Mouse (Mus musculus) limb, embryonic 14.5 days (tissue): ENCODE data around the gene Crtac1. TPM values are rescaled to one million over a fixed set of nuclear protein-coding genes. Genes with fewer than 3 reads are reported as not detected.

Experiments used
- ATAC-seq: fragments of 200-750 bp; cut with Nextera tagmentation; 2 replicates; pipeline ENCODE4 v1.8.0; 2017; ENCODE audit warnings: low read depth, moderate number of reproducible peaks, moderate TSS enrichment; ENCODE audit not compliant: low FRiP score
- DNase-seq: peaks from one replicate; pipeline ENCODE4 v3.0.0-alpha.2; 2015; ENCODE audit warnings: low spot score
- H3K27ac ChIP-seq: fragments of 300-500 bp; sonication (generic); replicated peaks from 2 replicates; pipeline ENCODE4 v1.5.1; 2014; ENCODE audit warnings: low read depth, mild to moderate bottlenecking, low read length, moderate library complexity, mixed read lengths
- H3K27me3 ChIP-seq: fragments of 300-500 bp; sonication (generic); 2 replicates; pipeline ENCODE4 v1.6.1; 2014; ENCODE audit warnings: low read length, mixed read lengths; ENCODE audit not compliant: control insufficient read depth, insufficient read depth
- H3K36me3 ChIP-seq: fragments of 300-500 bp; sonication (generic); 2 replicates; pipeline ENCODE4 v1.6.1; 2014; ENCODE audit warnings: mild to moderate bottlenecking, low read length, moderate library complexity, mixed read lengths; ENCODE audit not compliant: control insufficient read depth, insufficient read depth
- H3K4me1 ChIP-seq: fragments of 300-500 bp; sonication (generic); 2 replicates; pipeline ENCODE4 v1.6.1; 2014; ENCODE audit warnings: antibody characterized with exemption, low read length, mixed read lengths; ENCODE audit not compliant: control insufficient read depth, insufficient read depth
- H3K4me2 ChIP-seq: fragments of 300-500 bp; sonication (generic); replicated peaks from 2 replicates; pipeline ENCODE4 v1.6.1; 2014; ENCODE audit warnings: low read depth, mild to moderate bottlenecking, low read length, moderate library complexity; ENCODE audit not compliant: severe bottlenecking
- H3K4me3 ChIP-seq: fragments of 300-500 bp; sonication (generic); replicated peaks from 2 replicates; pipeline ENCODE4 v1.5.1; 2014; ENCODE audit warnings: low read length
- H3K9ac ChIP-seq: fragments of 300-500 bp; sonication (generic); 2 replicates; pipeline ENCODE4 v1.6.1; 2014; ENCODE audit warnings: mild to moderate bottlenecking, low read depth, low read length, moderate library complexity; ENCODE audit not compliant: severe bottlenecking
- H3K9me3 ChIP-seq: fragments of 300-500 bp; sonication (generic); 2 replicates; pipeline ENCODE4 v1.6.1; 2016; ENCODE audit warnings: low read length; ENCODE audit not compliant: control insufficient read depth
- POLR2A ChIP-seq: fragments of 200-500 bp; IDR thresholded peaks from 2 replicates; pipeline ENCODE4 v1.8.0; 2012; ENCODE audit warnings: inconsistent platforms, mild to moderate bottlenecking, moderate library complexity, borderline replicate concordance; ENCODE audit not compliant: insufficient read depth, insufficient read length; ENCODE audit errors: extremely low read depth
- WGBS: fragments of 180-500 bp; shearing (Covaris S2); extraction: QIAGEN DNeasy Blood & Tissue Kit; methylation state at CpG from one replicate; pipeline ENCODE4 v1.1.7; 2014; 5-methylcytosine and 5-hydroxymethylcytosine counted together
- polyA plus RNA-seq, 2 experiments: library from polyadenylated mRNA; depleted of rRNA in 1 of 2; stranded (reverse) in 1 of 2; unstranded in 1 of 2; fragments of >200 nt; fragmentation: Nextera tagmentation in 1 of 2; extraction: Ambion mirVana in 1 of 2; gene quantifications; 2 replicates each; pipeline versions ENCODE4 v1.2.1 to v1.2.3; 2012 to 2014

Crtac1 gene
- polyA plus RNA-seq, 2 experiments: 3.1 to 3.4 TPM

DNA sequence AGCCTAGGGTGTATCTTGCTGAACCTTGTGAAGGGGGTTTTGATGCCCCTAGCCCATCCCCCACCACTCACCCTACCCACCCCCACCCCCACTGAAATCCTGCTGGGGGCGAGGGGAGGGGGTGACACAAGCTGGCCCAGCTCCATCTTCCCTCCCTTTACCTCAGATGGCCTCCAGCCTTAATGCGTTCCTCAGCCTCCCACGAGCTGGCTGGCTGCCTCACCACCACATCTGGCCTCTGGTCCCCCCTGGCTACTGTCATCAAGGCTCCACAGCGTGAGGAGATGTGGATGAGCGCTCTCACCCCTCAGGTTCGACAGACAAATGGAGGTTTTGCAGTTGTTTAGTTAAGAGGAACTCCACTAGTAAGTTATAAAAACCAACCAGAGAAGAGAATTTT, 30.3 kb upstream of the Crtac1 start:
- H3K4me3 ChIP-seq: no peak overlapping the region
- H3K27ac ChIP-seq: no peak overlapping the region
- DNase-seq: no peak
- no peak overlapping the region for H3K9ac ChIP-seq
- no peak for TF ChIP-seq POLR2A
- H3K36me3 ChIP-seq: no peaks in the 10 kb centered on the region
- no peak for ATAC-seq
- WGBS: 24% methylated on average over 6 of the region's 6 CpGs
- no peaks in the 10 kb centered on the region for H3K27me3 ChIP-seq
- H3K9me3 ChIP-seq: no peaks in the 10 kb centered on the region
- H3K4me2 ChIP-seq: no peak overlapping the region
- no peaks in the 10 kb centered on the region for H3K4me1 ChIP-seq

DNA sequence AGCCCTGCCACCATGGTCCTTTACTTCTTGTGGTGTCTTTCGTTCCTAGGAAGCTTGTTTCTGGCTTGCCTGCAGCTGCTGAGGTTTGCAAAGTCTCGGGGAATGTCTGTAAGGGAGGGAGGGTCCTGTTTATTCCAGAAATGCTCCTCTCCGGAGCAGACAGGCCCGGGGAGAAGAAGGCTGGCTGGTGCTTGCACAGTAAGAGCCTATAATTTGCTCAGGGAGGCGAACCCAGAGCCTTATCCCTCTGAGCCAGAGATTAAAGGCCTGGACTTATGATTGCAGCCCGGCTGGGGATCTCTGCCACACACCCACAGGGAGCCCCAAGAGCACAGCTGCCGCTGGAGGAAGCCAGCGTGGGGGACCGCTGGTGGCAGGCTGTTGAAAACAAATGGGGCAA, 29.8 kb upstream of the Crtac1 start:
- no peak for DNase-seq
- TF ChIP-seq POLR2A: no peak

DNA sequence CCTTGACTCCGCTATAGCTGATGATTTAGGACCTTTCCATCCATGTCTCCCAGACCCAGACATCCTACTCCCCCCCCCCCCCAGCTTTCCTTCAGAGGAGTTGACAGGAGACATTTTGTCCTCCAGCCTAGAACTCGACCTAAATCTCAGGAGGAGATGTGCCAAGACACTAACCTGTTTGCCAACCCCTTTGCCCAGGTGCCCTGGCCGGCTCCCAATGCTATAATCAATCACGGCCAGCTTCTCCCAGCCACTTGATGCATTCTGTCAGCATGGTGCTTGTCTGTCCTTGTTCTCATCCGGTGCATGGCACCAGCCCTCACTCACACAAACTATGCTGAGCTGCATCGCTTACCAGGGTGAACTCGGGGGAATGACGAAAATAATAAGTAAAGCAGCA, 27.9 kb upstream of the Crtac1 start:
- no peaks in the 10 kb centered on the region for H3K4me1 ChIP-seq
- H3K36me3 ChIP-seq: no peaks in the 10 kb centered on the region
- no peak for TF ChIP-seq POLR2A
- H3K27me3 ChIP-seq: no peaks in the 10 kb centered on the region
- DNase-seq (no peak), ATAC-seq (no peak)
- H3K4me3 ChIP-seq: no peak overlapping the region
- no peak overlapping the region for H3K4me2 ChIP-seq
- H3K9ac ChIP-seq: no peak overlapping the region
- WGBS: 80% methylated on average over 8 of the region's 8 CpGs
- H3K9me3 ChIP-seq: no peaks in the 10 kb centered on the region
- no peak overlapping the region for H3K27ac ChIP-seq

More for the DNA sequence above, 29.8 kb upstream of the Crtac1 start:
- Histone ChIP-seq H3K27ac (no peak overlapping the region), H3K27me3 (no peaks in the 10 kb centered on the region), H3K4me2 (no peak overlapping the region), H3K4me3 (no peak overlapping the region), H3K4me1 (no peaks in the 10 kb centered on the region), H3K9me3 (no peaks in the 10 kb centered on the region), H3K36me3 (no peaks in the 10 kb centered on the region), H3K9ac (no peak overlapping the region)
- WGBS: 25% methylated on average over 9 of the region's 9 CpGs
- ATAC-seq: no peak

DNA sequence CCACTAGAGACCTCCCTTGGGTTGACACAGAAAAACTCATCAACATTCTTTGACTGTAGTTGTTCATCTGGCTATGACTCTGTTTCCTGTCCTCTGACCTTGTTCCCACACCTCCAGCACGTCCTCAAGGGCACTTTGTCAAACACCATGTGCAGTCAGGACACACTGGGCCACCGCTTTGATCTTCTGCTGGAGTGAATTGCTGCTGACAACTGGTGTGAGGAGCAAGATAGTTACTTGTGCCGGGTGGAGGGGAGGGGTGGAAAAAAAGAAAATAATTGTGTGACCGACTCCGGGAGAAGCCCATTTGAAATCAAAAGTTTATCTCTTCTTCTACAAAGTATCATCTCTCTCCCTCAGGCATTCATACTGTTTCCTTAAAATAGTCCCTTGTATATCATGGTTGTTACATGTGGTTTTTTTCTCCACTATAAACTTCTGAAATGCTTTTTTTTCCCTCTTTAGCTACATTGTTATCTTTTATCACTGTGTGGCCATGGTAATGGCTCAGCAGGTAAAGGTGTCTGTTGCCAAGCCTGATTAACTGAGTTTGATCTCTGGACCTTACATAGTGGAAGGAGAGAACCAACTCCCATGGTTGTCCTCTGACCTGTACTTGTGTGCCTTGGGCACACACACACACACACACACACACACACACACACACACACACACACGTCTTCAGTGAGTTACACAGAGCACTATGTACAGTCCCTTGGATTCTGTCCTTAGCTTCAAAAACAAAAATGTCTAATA, 23.1 kb upstream of the Crtac1 start:
- H3K4me1 ChIP-seq: no peaks in the 10 kb centered on the region
- no peak for ATAC-seq
- H3K27me3 ChIP-seq: no peaks in the 10 kb centered on the region
- no peaks in the 10 kb centered on the region for H3K36me3 ChIP-seq
- no peak overlapping the region for H3K4me2 ChIP-seq
- no peaks in the 10 kb centered on the region for H3K9me3 ChIP-seq
- no peak for TF ChIP-seq POLR2A
- H3K27ac ChIP-seq: no peak overlapping the region
- no peak overlapping the region for H3K9ac ChIP-seq
- H3K4me3 ChIP-seq: no peak overlapping the region
- DNase-seq: no peak
- WGBS: 52% methylated on average over 6 of the region's 6 CpGs

DNA sequence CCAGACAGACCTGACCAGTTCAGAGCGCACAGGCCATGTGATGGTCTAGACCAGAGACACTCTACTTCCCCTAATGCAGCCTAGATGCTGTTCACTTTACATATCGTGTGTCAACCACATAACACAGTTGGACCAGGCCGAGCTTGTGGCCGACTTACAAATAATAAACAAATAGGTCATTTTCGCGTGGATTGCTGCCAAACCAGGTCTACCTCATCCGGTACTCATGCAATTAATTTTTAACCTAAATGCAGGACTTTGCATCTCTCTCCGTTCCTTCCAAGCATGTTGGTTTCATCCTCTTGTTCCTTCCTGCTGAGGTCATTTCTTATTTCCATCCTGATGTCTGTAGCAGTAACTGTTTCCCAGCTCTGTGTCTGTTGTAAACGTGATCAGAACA, 22.4 kb upstream of the Crtac1 start:
- no peak overlapping the region for H3K4me3 ChIP-seq
- ATAC-seq (no peak), DNase-seq (no peak)
- no peak overlapping the region for H3K4me2 ChIP-seq
- no peaks in the 10 kb centered on the region for H3K4me1 ChIP-seq
- TF ChIP-seq POLR2A: no peak
- no peaks in the 10 kb centered on the region for H3K27me3 ChIP-seq
- H3K27ac ChIP-seq: no peak overlapping the region
- 86% methylated on average over 9 of the region's 9 CpGs for WGBS
- H3K9ac ChIP-seq: no peak overlapping the region
- no peaks in the 10 kb centered on the region for H3K36me3 ChIP-seq
- no peaks in the 10 kb centered on the region for H3K9me3 ChIP-seq
